12 mouse cellular contexts compared by ENCODE assay signal in the genomic region with DNA sequence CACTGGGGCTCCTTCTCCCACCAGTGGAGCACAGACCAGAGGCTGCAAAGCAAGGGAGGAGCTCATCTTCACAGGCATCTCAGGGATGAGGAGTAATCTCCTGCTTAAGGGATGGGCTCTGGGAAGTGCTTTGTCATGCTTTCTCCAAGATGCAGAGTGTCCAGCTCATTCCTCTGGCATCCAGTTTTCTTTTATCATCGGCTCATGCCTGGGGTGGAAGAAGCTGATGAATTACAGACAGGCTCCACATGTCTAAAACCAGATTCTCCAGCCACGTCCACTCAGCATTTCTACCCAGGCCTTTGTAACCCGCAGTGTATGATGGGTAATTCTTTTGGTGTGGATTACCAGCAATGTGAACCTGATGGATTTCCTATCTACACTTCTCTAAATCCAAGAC. TPM values are rescaled to one million over a fixed set of nuclear protein-coding genes. Genes with fewer than 3 reads are reported as not detected.
"Had no signal": no experiment of that assay in that cellular context is flagged by ENCODE, and none has a peak within 500 bp of the region (broad histone marks: within the 10 kb centered on the region; RNA-seq: fewer than 3 reads in every experiment).

No protein-coding gene starts in this region.

- H3K4me3 ChIP-seq: layer of hippocampus, adult 2 months; limb, embryonic 10.5 days; limb, embryonic 13.5 days; liver, embryonic 12.5 days; liver, embryonic 15.5 days; lung, embryonic 15.5 days; neural tube, embryonic 12.5 days; neural tube, embryonic 15.5 days; stomach, embryonic 15.5 days had no signal

- H3K36me3 ChIP-seq: limb, embryonic 10.5 days; limb, embryonic 13.5 days; liver, embryonic 12.5 days; liver, embryonic 15.5 days; lung, embryonic 15.5 days; neural tube, embryonic 12.5 days; neural tube, embryonic 15.5 days; stomach, embryonic 15.5 days had no signal

- H3K9me3 ChIP-seq: limb, embryonic 10.5 days; limb, embryonic 13.5 days; liver, embryonic 12.5 days; liver, embryonic 15.5 days; lung, embryonic 15.5 days; neural tube, embryonic 12.5 days; neural tube, embryonic 15.5 days; stomach, embryonic 15.5 days had no signal

- H3K9ac ChIP-seq: limb, embryonic 13.5 days; liver, embryonic 12.5 days; liver, embryonic 15.5 days; lung, embryonic 15.5 days; neural tube, embryonic 12.5 days; neural tube, embryonic 15.5 days; stomach, embryonic 15.5 days had no signal

- ATAC-seq: liver, embryonic 12.5 days had no signal

- H3K4me2 ChIP-seq: limb, embryonic 13.5 days; liver, embryonic 12.5 days; liver, embryonic 15.5 days; lung, embryonic 15.5 days; midbrain, embryonic 11.5 days; neural tube, embryonic 12.5 days; neural tube, embryonic 15.5 days; stomach, embryonic 15.5 days had no signal

- H3K27ac ChIP-seq: kidney, postnatal 0 days; layer of hippocampus, adult 2 months; limb, embryonic 10.5 days; limb, embryonic 13.5 days; liver, embryonic 12.5 days; liver, embryonic 15.5 days; lung, embryonic 15.5 days; neural tube, embryonic 12.5 days; neural tube, embryonic 15.5 days; stomach, embryonic 15.5 days had no signal

RNA-seq across cellular contexts. Expression of a gene that starts 1.9 kb away (rescaled TPM):
- polyA plus RNA-seq: limb, embryonic 10.5 days; thymus, postnatal 0 days had no signal
